Mouse (Mus musculus): ENCODE measurements around the gene Arhgef3. TPM values are rescaled to one million over a fixed set of nuclear protein-coding genes. Genes with fewer than 3 reads are reported as not detected.

Gene Arhgef3
- polyA plus RNA-seq, 1 experiment, result 17.0 TPM

GRCm38 (mm10) chr14:27233656-27234055 lies 119.0 kb downstream of the Arhgef3 start:
- Histone ChIP-seq H3K4me3 (ENCODE audit: control insufficient read depth, insufficient read depth, low read length) (no peak overlapping the region), H3K27ac (ENCODE audit: control insufficient read depth, insufficient read depth, low read length) (no peak overlapping the region), H3K36me3 (ENCODE audit: control insufficient read depth, insufficient read depth, low read length) (no peaks in the 10 kb centered on the region), H3K27me3 (ENCODE audit: control insufficient read depth, insufficient read depth, low read length) (no peaks in the 10 kb centered on the region), H3K4me1 (replicated peaks; ENCODE audit: control insufficient read depth, insufficient read depth, low read length) (peaks cover 61% of the 10 kb centered on the region)
- no peak for DNase-seq
- WGBS, result 67% methylated on average over 2 of the region's 2 CpGs
- no peak for TF ChIP-seq CTCF (IDR thresholded peaks at IDR 0.05; ENCODE audit: borderline replicate concordance, control insufficient read depth, extremely low read depth, insufficient read depth, low read length, poor library complexity)
- no peak for TF ChIP-seq POLR2A (IDR thresholded peaks at IDR 0.05; ENCODE audit: control insufficient read depth, extremely low read depth, insufficient read depth, low read length, poor library complexity)

- TF ChIP-seq CTCF (IDR thresholded peaks at IDR 0.05; ENCODE audit: borderline replicate concordance, control insufficient read depth, extremely low read depth, insufficient read depth, low read length, poor library complexity), result no peak
- no peak overlapping the region for H3K27ac ChIP-seq (ENCODE audit: control insufficient read depth, insufficient read depth, low read length)
- no peaks in the 10 kb centered on the region for H3K36me3 ChIP-seq (ENCODE audit: control insufficient read depth, insufficient read depth, low read length)
- peaks cover 56% of the 10 kb centered on the region for H3K4me1 ChIP-seq (replicated peaks; ENCODE audit: control insufficient read depth, insufficient read depth, low read length)
- WGBS, result 27% methylated on average over 4 of the region's 4 CpGs
- no peak for DNase-seq
- H3K27me3 ChIP-seq (ENCODE audit: control insufficient read depth, insufficient read depth, low read length), result no peaks in the 10 kb centered on the region
- H3K4me3 ChIP-seq (ENCODE audit: control insufficient read depth, insufficient read depth, low read length), result no peak overlapping the region
Measured at GRCm38 (mm10) chr14:27234270-27234840, 119.7 kb downstream of the Arhgef3 start.

DNA sequence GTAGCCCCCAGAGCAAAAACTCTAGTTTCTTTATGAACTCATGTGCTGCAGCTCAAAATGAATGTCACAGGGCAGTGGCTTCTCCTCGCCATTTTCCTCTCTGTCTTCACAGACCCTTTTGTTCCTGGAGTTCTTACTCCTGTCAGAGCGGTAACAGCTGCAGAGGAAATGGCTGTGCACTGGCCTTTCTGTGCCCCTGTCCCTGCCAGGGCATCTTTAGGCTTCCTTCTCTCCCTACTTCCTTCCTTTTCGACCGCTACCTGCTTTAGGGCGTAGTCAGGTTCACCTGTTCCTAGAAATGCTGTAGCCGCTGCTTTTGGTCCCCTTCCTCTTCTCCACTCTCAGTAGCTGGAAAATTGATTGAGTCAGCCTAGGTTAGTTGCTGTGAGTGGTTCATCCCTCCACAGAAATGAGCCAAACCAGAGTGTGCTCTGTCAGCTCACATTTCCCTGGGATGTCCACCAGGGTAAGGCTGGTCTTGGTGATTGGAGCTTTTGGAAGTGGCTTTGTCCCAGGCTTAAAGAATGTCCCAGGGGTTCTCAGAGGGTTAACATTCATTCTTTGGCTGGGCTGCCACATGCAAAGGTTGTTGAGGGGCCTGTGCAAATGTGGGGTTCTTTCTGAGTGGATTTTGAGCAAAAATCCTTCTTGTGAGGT lies 121.3 kb downstream of the Arhgef3 start:
- WGBS, result 41% methylated on average over 6 of the region's 6 CpGs
- Histone ChIP-seq H3K27me3 (ENCODE audit: control insufficient read depth, insufficient read depth, low read length) (no peaks in the 10 kb centered on the region), H3K4me3 (ENCODE audit: control insufficient read depth, insufficient read depth, low read length) (no peak overlapping the region), H3K36me3 (ENCODE audit: control insufficient read depth, insufficient read depth, low read length) (no peaks in the 10 kb centered on the region), H3K4me1 (replicated peaks; ENCODE audit: control insufficient read depth, insufficient read depth, low read length) (peaks cover 44% of the 10 kb centered on the region), H3K27ac (ENCODE audit: control insufficient read depth, insufficient read depth, low read length) (peak overlapping the region; percentile 39; the same call in 1 of the 2 replicates)
- TF ChIP-seq CTCF (IDR thresholded peaks at IDR 0.05; ENCODE audit: borderline replicate concordance, control insufficient read depth, extremely low read depth, insufficient read depth, low read length, poor library complexity), result no peak
- TF ChIP-seq POLR2A (IDR thresholded peaks at IDR 0.05; ENCODE audit: control insufficient read depth, extremely low read depth, insufficient read depth, low read length, poor library complexity), result no peak
- peak; percentile 28 for DNase-seq

DNA sequence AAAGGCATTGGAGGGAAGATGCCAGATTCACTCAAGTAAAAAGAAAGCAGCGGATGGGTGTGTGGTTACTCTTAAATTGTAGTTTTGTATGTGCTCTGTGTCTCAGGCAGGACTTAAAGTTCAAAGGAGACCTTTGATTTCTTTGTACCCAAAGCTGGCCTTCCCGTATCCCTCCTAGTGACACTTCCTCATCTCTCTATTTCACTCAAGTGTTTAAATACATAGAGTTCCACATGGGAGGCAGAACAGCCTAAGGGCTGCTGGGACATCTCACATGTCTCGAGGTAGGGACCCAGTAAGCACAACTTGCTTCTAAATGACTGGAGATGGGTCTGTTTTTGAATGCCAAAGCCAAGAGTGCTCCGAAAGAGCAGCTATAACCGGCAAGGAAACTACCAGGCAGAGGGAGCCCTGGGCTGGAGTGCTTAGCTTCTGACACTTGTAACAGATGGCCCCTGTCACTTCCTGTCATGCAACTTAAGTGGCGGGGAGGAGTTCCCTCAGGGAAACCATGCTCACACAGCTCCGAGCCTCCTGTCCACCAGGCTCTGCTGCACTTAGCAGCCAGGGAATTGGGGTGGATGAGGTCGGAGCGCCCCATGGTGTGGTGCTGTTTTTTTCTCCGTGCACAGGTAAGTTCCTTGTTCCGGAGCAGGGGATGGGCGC lies 123.0 kb downstream of the Arhgef3 start:
- Histone ChIP-seq H3K27ac (ENCODE audit: control insufficient read depth, insufficient read depth, low read length) (peak overlapping the region; percentile 88), H3K27me3 (ENCODE audit: control insufficient read depth, insufficient read depth, low read length) (no peaks in the 10 kb centered on the region), H3K4me3 (ENCODE audit: control insufficient read depth, insufficient read depth, low read length) (peak overlapping the region; percentile 94), H3K36me3 (ENCODE audit: control insufficient read depth, insufficient read depth, low read length) (no peaks in the 10 kb centered on the region), H3K4me1 (replicated peaks; ENCODE audit: control insufficient read depth, insufficient read depth, low read length) (peaks cover 35% of the 10 kb centered on the region)
- TF ChIP-seq CTCF (IDR thresholded peaks at IDR 0.05; ENCODE audit: borderline replicate concordance, control insufficient read depth, extremely low read depth, insufficient read depth, low read length, poor library complexity) (no peak), POLR2A (IDR thresholded peaks at IDR 0.05; ENCODE audit: control insufficient read depth, extremely low read depth, insufficient read depth, low read length, poor library complexity) (no peak)
- 6% methylated on average over 12 of the region's 12 CpGs for WGBS
- DNase-seq, result peak; percentile 71

DNA sequence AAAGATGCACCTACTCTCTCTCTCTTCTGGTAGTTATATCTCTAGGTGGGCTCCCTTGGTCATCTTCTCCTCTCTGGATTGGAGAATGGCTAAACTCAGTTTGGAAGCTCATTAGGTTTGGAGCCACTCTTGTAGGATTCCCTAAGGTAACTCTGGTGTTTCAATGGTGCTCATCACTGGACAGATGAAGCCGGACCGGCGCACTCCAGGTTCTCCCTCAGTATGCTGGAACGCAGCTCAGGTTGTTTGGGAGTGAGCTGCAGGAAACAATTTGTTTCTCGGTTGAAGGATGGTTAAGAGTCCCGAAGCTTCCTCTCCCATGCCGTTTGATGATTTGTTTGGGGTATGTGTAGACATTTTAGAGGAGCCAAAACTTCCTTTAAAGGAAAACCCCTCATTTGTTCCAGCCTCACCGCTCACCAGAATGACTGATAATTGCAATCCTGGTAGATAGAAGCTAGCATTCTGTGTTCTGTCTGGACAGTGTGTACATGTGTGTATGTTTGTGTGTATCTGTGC lies 124.0 kb downstream of the Arhgef3 start:
- no peak overlapping the region for H3K27ac ChIP-seq (ENCODE audit: control insufficient read depth, insufficient read depth, low read length)
- H3K4me3 ChIP-seq (ENCODE audit: control insufficient read depth, insufficient read depth, low read length), result peak overlapping the region; percentile 36
- H3K36me3 ChIP-seq (ENCODE audit: control insufficient read depth, insufficient read depth, low read length), result no peaks in the 10 kb centered on the region
- 39% methylated on average over 8 of the region's 8 CpGs for WGBS
- no peak for TF ChIP-seq POLR2A (IDR thresholded peaks at IDR 0.05; ENCODE audit: control insufficient read depth, extremely low read depth, insufficient read depth, low read length, poor library complexity)
- no peak for TF ChIP-seq CTCF (IDR thresholded peaks at IDR 0.05; ENCODE audit: borderline replicate concordance, control insufficient read depth, extremely low read depth, insufficient read depth, low read length, poor library complexity)
- peaks cover 32% of the 10 kb centered on the region for H3K4me1 ChIP-seq (replicated peaks; ENCODE audit: control insufficient read depth, insufficient read depth, low read length)
- H3K27me3 ChIP-seq (ENCODE audit: control insufficient read depth, insufficient read depth, low read length), result no peaks in the 10 kb centered on the region
- no peak for DNase-seq

DNA sequence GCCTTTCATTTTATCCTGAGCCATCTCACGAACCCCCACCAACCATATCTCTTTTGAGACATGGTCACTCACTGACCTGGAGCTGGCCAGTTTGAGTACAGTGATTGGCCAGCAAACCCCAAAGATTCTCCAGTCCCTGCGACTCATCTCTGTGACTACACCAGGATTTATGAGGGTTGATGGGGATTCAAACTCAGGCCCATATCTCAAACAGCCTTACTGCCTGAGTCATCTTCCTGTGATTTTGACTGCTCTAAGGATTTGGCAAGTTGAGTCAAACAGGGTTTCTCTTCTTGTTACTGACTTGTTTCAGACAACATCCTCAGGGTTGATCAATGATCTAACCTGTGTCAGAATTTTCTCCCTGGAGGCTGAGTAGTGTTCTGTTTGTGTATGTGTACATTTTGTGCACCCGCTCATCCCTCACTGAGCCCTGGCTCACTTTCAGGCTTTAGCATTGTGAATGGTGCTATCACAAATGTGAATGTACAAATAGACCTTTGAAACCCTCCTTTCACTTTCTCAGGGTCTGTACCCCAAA lies 124.9 kb downstream of the Arhgef3 start:
- Histone ChIP-seq H3K27me3 (ENCODE audit: control insufficient read depth, insufficient read depth, low read length) (no peaks in the 10 kb centered on the region), H3K4me1 (replicated peaks; ENCODE audit: control insufficient read depth, insufficient read depth, low read length) (peaks cover 29% of the 10 kb centered on the region), H3K4me3 (ENCODE audit: control insufficient read depth, insufficient read depth, low read length) (no peak overlapping the region), H3K36me3 (ENCODE audit: control insufficient read depth, insufficient read depth, low read length) (no peaks in the 10 kb centered on the region), H3K27ac (ENCODE audit: control insufficient read depth, insufficient read depth, low read length) (no peak overlapping the region)
- DNase-seq, result no peak
- 88% methylated on average over 3 of the region's 3 CpGs for WGBS
- TF ChIP-seq POLR2A (IDR thresholded peaks at IDR 0.05; ENCODE audit: control insufficient read depth, extremely low read depth, insufficient read depth, low read length, poor library complexity) (no peak), CTCF (IDR thresholded peaks at IDR 0.05; ENCODE audit: borderline replicate concordance, control insufficient read depth, extremely low read depth, insufficient read depth, low read length, poor library complexity) (no peak)

Data from thymus, adult 2 months (tissue).